Mouse (Mus musculus) 416B (cell line): Measurements from ENCODE around the gene Cxcl5.
"Not testable (repeated sequence)": the region's sequence is repeated elsewhere in the genome, so short reads cannot be mapped to it uniquely, and the experiment has no call there.

Experiments used
- DNase-seq: peaks from one replicate; pipeline ENCODE4 v3.0.0; 2011; ENCODE audit warnings: low read depth

Gene Cxcl5

GRCm38 (mm10) chr5:90785659-90786588, 26.8 kb downstream of the Cxcl5 start, which contains the start of gene Cxcl3:
Gene Cxcl3 (plus strand): TSS chr5:90786103.
- peak; percentile 82 for DNase-seq

- peak; percentile 76 for DNase-seq
Measured at GRCm38 (mm10) chr5:90788114-90788513, 29.0 kb downstream of the Cxcl5 start.

GRCm38 (mm10) chr5:90789306-90790073, 30.3 kb downstream of the Cxcl5 start:
- peak; percentile 85 for DNase-seq

GRCm38 (mm10) chr5:90790074-90790502, 30.9 kb downstream of the Cxcl5 start:
- no peak for DNase-seq

GRCm38 (mm10) chr5:90794195-90794625, 35.0 kb downstream of the Cxcl5 start, which contains the start of gene Cxcl15:
Gene Cxcl15 (plus strand): TSS chr5:90794534.
- DNase-seq, result no peak

GRCm38 (mm10) chr5:90795392-90795791, 36.2 kb downstream of the Cxcl5 start:
- DNase-seq, result not testable (repeated sequence)

- DNase-seq, result peak; percentile 83
Measured at GRCm38 (mm10) chr5:90804574-90804973, 45.4 kb downstream of the Cxcl5 start.

- DNase-seq, result no peak
Measured at GRCm38 (mm10) chr5:90806050-90806449, 46.9 kb downstream of the Cxcl5 start.

GRCm38 (mm10) chr5:90807176-90807950, 48.2 kb downstream of the Cxcl5 start:
- no peak for DNase-seq
